Mouse (Mus musculus) midbrain, embryonic 14.5 days (tissue): ENCODE measurements at regions not wholly inside any gene's neighbourhood (a gene's known extent, or its start where the extent isn't known, plus 50 kb on each side); places are given as distances from the start of the nearest gene placed in this dataset.

Experiments
- ATAC-seq: fragments of 200-750 bp; cut with Nextera tagmentation; 2 replicates; pipeline ENCODE4 v1.8.0; 2017; ENCODE audit warnings: moderate number of reproducible peaks, moderate library complexity; ENCODE audit not compliant: low FRiP score, low TSS enrichment
- DNase-seq: peaks from one replicate; pipeline ENCODE4 v3.0.0-alpha.2; 2015
- H3K27ac ChIP-seq: fragments of 300-500 bp; sonication (generic); replicated peaks from 2 replicates; pipeline ENCODE4 v1.5.1; 2014; ENCODE audit warnings: mild to moderate bottlenecking, low read depth, low read length, moderate library complexity
- H3K27me3 ChIP-seq: fragments of 300-500 bp; sonication (generic); 2 replicates; pipeline ENCODE4 v1.6.1; 2014; ENCODE audit warnings: low read length, control low read depth, mixed read lengths; ENCODE audit not compliant: control insufficient read depth, insufficient read depth
- H3K36me3 ChIP-seq: fragments of 300-500 bp; sonication (generic); 2 replicates; pipeline ENCODE4 v1.6.1; 2014; ENCODE audit warnings: low read length, control low read depth; ENCODE audit not compliant: control insufficient read depth, insufficient read depth
- H3K4me1 ChIP-seq: fragments of 300-500 bp; sonication (generic); 2 replicates; pipeline ENCODE4 v1.6.1; 2014; ENCODE audit warnings: mild to moderate bottlenecking, antibody characterized with exemption, low read length, control low read depth; ENCODE audit not compliant: control insufficient read depth, insufficient read depth
- H3K4me2 ChIP-seq: fragments of 300-500 bp; sonication (generic); 2 replicates; pipeline ENCODE4 v1.6.1; 2014; ENCODE audit warnings: mild to moderate bottlenecking, low read length, moderate library complexity
- H3K4me3 ChIP-seq: fragments of 300-500 bp; sonication (generic); replicated peaks from 2 replicates; pipeline ENCODE4 v1.5.1; 2014; ENCODE audit warnings: low read depth, low read length
- H3K9ac ChIP-seq: fragments of 300-500 bp; sonication (generic); replicated peaks from 2 replicates; pipeline ENCODE4 v1.6.1; 2014; ENCODE audit warnings: mild to moderate bottlenecking, low read length, moderate library complexity
- H3K9me3 ChIP-seq: fragments of 300-500 bp; sonication (generic); 2 replicates; pipeline ENCODE4 v1.6.1; 2016; ENCODE audit warnings: low read length, control low read depth, mixed read lengths; ENCODE audit not compliant: control insufficient read depth
- WGBS: fragments of 180-500 bp; shearing (Covaris S2); extraction: QIAGEN DNeasy Blood & Tissue Kit; methylation state at CpG from one replicate; pipeline ENCODE4 v1.1.7; 2014; 5-methylcytosine and 5-hydroxymethylcytosine counted together

GRCm38 (mm10) chr14:113012320-113013244 is 301.8 kb upstream of the Tpm3-rs7 start:
- Histone ChIP-seq H3K9me3 (no peaks in the 10 kb centered on the region), H3K27me3 (no peaks in the 10 kb centered on the region), H3K4me1 (no peaks in the 10 kb centered on the region), H3K36me3 (no peaks in the 10 kb centered on the region), H3K4me3 (no peak overlapping the region), H3K9ac (no peak overlapping the region), H3K27ac (no peak overlapping the region), H3K4me2 (no peak overlapping the region)
- DNase-seq = peak; percentile 24
- 61% methylated on average over 1 of the region's 1 CpGs for WGBS
- ATAC-seq = no peak; the same call in 1 of the 2 replicates

GRCm38 (mm10) chr14:113026194-113026593 is 288.2 kb upstream of the Tpm3-rs7 start:
- WGBS = 92% methylated on average over 3 of the region's 3 CpGs
- ATAC-seq = no peak
- no peaks in the 10 kb centered on the region for H3K4me1 ChIP-seq
- no peaks in the 10 kb centered on the region for H3K36me3 ChIP-seq
- H3K4me2 ChIP-seq = no peak overlapping the region
- no peak for DNase-seq
- H3K4me3 ChIP-seq = no peak overlapping the region
- H3K27me3 ChIP-seq = no peaks in the 10 kb centered on the region
- H3K9me3 ChIP-seq = no peaks in the 10 kb centered on the region
- no peak overlapping the region for H3K9ac ChIP-seq
- no peak overlapping the region for H3K27ac ChIP-seq
